Mouse (Mus musculus) spleen, postnatal 36 days (tissue): ENCODE results near the gene Nudt7.
A peak's percentile ranks its signal among the peaks of the same experiment; 100 is the strongest.

Experiments used
- DNase-seq, 2 experiments: peaks; one replicate each; pipeline ENCODE4 v3.0.0; 2022; ENCODE audit warnings: low spot score in 2 of 2, mixed read lengths in 1 of 2

The Nudt7 gene

GRCm38 (mm10) chr8:114133510-114134362 is at the start of gene Nudt7:
TSS of gene Nudt7 (plus strand) at chr8:114133557.
- DNase-seq: peak; percentile 89 to 93

- no peak for DNase-seq
Measured at GRCm38 (mm10) chr8:114087932-114088331, 45.4 kb upstream of the Nudt7 start.

GRCm38 (mm10) chr8:114090736-114091135 is 42.6 kb upstream of the Nudt7 start:
- DNase-seq: no peak

GRCm38 (mm10) chr8:114093321-114093720 is 40.0 kb upstream of the Nudt7 start:
- DNase-seq: no peak

- DNase-seq: no peak
Measured at GRCm38 (mm10) chr8:114094526-114094925, 38.8 kb upstream of the Nudt7 start.

- no peak for DNase-seq
Measured at GRCm38 (mm10) chr8:114100561-114101206, 32.7 kb upstream of the Nudt7 start.

- no peak for DNase-seq
Measured at GRCm38 (mm10) chr8:114103401-114103800, 30.0 kb upstream of the Nudt7 start.

- DNase-seq: no peak
Measured at GRCm38 (mm10) chr8:114105971-114106370, 27.4 kb upstream of the Nudt7 start.

- no peak for DNase-seq
Measured at GRCm38 (mm10) chr8:114109365-114110140, 23.8 kb upstream of the Nudt7 start.

GRCm38 (mm10) chr8:114115076-114115475 is 18.3 kb upstream of the Nudt7 start:
- no peak for DNase-seq

- DNase-seq: no peak
Measured at GRCm38 (mm10) chr8:114116049-114116448, 17.3 kb upstream of the Nudt7 start.

GRCm38 (mm10) chr8:114117439-114117838 is 15.9 kb upstream of the Nudt7 start:
- DNase-seq: no peak

GRCm38 (mm10) chr8:114121781-114122180 is 11.6 kb upstream of the Nudt7 start:
- no peak for DNase-seq

GRCm38 (mm10) chr8:114123611-114124010 is 9.7 kb upstream of the Nudt7 start:
- DNase-seq: no peak

GRCm38 (mm10) chr8:114124084-114124750 is 9.1 kb upstream of the Nudt7 start:
- DNase-seq: no peak

- DNase-seq: no peak
Measured at GRCm38 (mm10) chr8:114130838-114131237, 2.5 kb upstream of the Nudt7 start.

GRCm38 (mm10) chr8:114131421-114131820 is 1.9 kb upstream of the Nudt7 start:
- DNase-seq: no peak

GRCm38 (mm10) chr8:114133050-114133509 is 277 bp upstream of the Nudt7 start:
- no peak for DNase-seq

GRCm38 (mm10) chr8:114136750-114137149 is 3.4 kb downstream of the Nudt7 start:
- DNase-seq: no peak

- no peak for DNase-seq
Measured at GRCm38 (mm10) chr8:114137181-114137580, 3.8 kb downstream of the Nudt7 start.

GRCm38 (mm10) chr8:114140437-114140836 is 7.1 kb downstream of the Nudt7 start:
- DNase-seq: no peak

GRCm38 (mm10) chr8:114142199-114142598 is 8.8 kb downstream of the Nudt7 start:
- no peak for DNase-seq
